Mouse (Mus musculus) myocyte (in vitro differentiated cells): ENCODE measurements around the gene Ppil3. TPM values are rescaled to one million over a fixed set of nuclear protein-coding genes. Genes with fewer than 3 reads are reported as not detected.

ENCODE experiments used
- H3K27me3 ChIP-seq: one replicate; pipeline ENCODE4 v1.6.1; 2011; ENCODE audit not compliant: control insufficient read depth, insufficient read depth, insufficient read length
- H3K36me3 ChIP-seq: one replicate; pipeline ENCODE4 v1.6.1; 2011; ENCODE audit not compliant: control insufficient read depth, insufficient read depth
- H3K4me2 ChIP-seq: one replicate; pipeline ENCODE4 v1.6.1; 2011; ENCODE audit warnings: low read depth, control low read depth
- H3K4me3 ChIP-seq: one replicate; pipeline ENCODE4 v1.5.1; 2011; ENCODE audit warnings: mild to moderate bottlenecking, control low read depth, moderate library complexity
- H3K79me2 ChIP-seq: one replicate; pipeline ENCODE4 v1.6.1; 2011; ENCODE audit not compliant: control insufficient read depth, insufficient read depth
- H3ac ChIP-seq: one replicate; pipeline ENCODE4 v1.6.1; 2011; ENCODE audit not compliant: control insufficient read depth, insufficient read length
- CEBPB ChIP-seq: IDR thresholded peaks from 2 replicates; pipeline ENCODE4 v1.6.1; 2011; ENCODE audit warnings: mild to moderate bottlenecking, moderate library complexity; ENCODE audit not compliant: poor library complexity, insufficient read depth, severe bottlenecking
- E2F4 ChIP-seq: IDR thresholded peaks from one replicate; pipeline ENCODE4 v1.6.1; 2011; ENCODE audit warnings: mild to moderate bottlenecking, control low read depth, moderate library complexity; ENCODE audit not compliant: insufficient read depth
- MAX ChIP-seq: IDR thresholded peaks from one replicate; pipeline ENCODE4 v1.6.1; 2011; ENCODE audit warnings: low read depth, mild to moderate bottlenecking, control low read depth
- MYOD1 ChIP-seq, 3 experiments: IDR thresholded peaks; one replicate each; pipeline ENCODE4 v1.6.1; 2011; ENCODE audit warnings: control low read depth in 2 of 3, low read depth in 2 of 3, mild to moderate bottlenecking in 2 of 3, moderate library complexity in 1 of 3; ENCODE audit not compliant: insufficient read length in 2 of 3, control insufficient read depth in 1 of 3
- MYOG ChIP-seq, 3 experiments: IDR thresholded peaks; one replicate each; pipeline ENCODE4 v1.6.1; 2011; ENCODE audit warnings: control low read depth in 2 of 3, low read depth in 2 of 3, mild to moderate bottlenecking in 2 of 3; ENCODE audit not compliant: insufficient read length in 2 of 3, control insufficient read depth in 1 of 3, insufficient read depth in 1 of 3
- POLR2A ChIP-seq: IDR thresholded peaks from one replicate; pipeline ENCODE4 v1.6.1; 2011; ENCODE audit warnings: low read depth, mild to moderate bottlenecking, control low read depth, moderate library complexity; ENCODE audit not compliant: insufficient read length
- POLR2AphosphoS2 ChIP-seq: IDR thresholded peaks from one replicate; pipeline ENCODE4 v1.6.1; 2011; ENCODE audit warnings: low read depth, control low read depth; ENCODE audit not compliant: insufficient read length
- REST ChIP-seq: IDR thresholded peaks from one replicate; pipeline ENCODE4 v1.6.1; 2011; ENCODE audit warnings: mild to moderate bottlenecking, control low read depth, moderate library complexity; ENCODE audit not compliant: insufficient read depth, insufficient read length
- SRF ChIP-seq: IDR thresholded peaks from one replicate; pipeline ENCODE4 v1.6.1; 2011; ENCODE audit warnings: low read depth; ENCODE audit not compliant: control insufficient read depth, insufficient read length
- TCF12 ChIP-seq: IDR thresholded peaks from one replicate; pipeline ENCODE4 v1.6.1; 2011; ENCODE audit warnings: mild to moderate bottlenecking, control low read depth; ENCODE audit not compliant: poor library complexity, insufficient read depth, severe bottlenecking
- TCF3 ChIP-seq: IDR thresholded peaks from one replicate; pipeline ENCODE4 v1.6.1; 2011; ENCODE audit warnings: low read depth, control low read depth; ENCODE audit not compliant: insufficient read length
- USF1 ChIP-seq: IDR thresholded peaks from one replicate; pipeline ENCODE4 v1.6.1; 2011; ENCODE audit warnings: low read depth, mild to moderate bottlenecking, control low read depth, moderate library complexity
- polyA plus RNA-seq: library from polyadenylated mRNA; unstranded; fragments of >200 nt; fragmentation: generic; extraction: Trizol; gene quantifications from one replicate; pipeline ENCODE4 v1.2.1, GENCODE M21; 2012; ENCODE audit warnings: missing spikeins

Ppil3 gene
- 45.8 TPM for polyA plus RNA-seq

DNA sequence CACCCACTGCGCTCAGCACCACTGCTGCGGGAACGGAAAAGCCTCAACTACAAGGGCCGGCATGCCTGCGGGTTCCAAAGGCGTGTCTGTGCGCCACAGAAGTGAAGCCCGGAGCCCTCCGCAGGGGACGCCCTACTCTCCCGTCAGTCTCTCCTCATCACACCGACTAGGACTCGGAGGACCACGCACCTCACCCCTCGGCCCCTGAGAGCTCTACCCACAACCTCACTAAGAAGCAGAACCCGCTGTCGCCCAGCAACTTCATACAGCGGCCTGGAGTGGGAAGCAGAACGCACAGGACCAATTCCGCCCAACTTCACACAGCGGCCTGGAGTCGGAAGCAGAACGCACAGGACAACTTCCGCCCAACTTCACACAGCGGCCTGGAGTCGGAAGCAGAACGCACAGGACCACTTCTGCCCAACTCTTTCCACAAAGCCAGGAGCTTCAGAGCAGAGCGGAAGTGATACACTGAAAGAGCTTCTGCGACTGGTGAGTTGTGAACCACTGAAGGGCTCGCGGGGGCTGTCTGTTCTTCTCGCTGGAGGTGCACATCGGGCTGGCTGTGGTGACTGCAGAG, at the start of gene Ppil3, which contains the start of gene Nif3l1:
Ppil3 (minus strand) TSS at position 344 of the 580 bp plus-strand sequence.
Nif3l1 (plus strand) TSS at position 9 of the 580 bp plus-strand sequence.
- peak within 1 kb of the TSS; percentile 64 for H3ac ChIP-seq
- TF ChIP-seq MYOD1 (IDR thresholded peaks at IDR 0.05; ENCODE audit: control insufficient read depth in 1 of 3, insufficient read length in 2 of 3, low read depth in 2 of 3) (peak in 1 of 3 experiments; percentile 17), POLR2AphosphoS2 (peak; percentile 68), MAX (no peak), MYOG (IDR thresholded peaks at IDR 0.05; ENCODE audit: control insufficient read depth in 1 of 3, insufficient read depth in 1 of 3, insufficient read length in 2 of 3, low read depth in 2 of 3) (peak in 1 of 3 experiments; percentile 31), POLR2A (peak; percentile 57)
- peaks cover 42% of the 10 kb centered on the region for H3K79me2 ChIP-seq
- no peaks in the 10 kb centered on the region for H3K27me3 ChIP-seq
- peak within 1 kb of the TSS; percentile 93 for H3K4me3 ChIP-seq
- peaks cover 8% of the 10 kb centered on the region for H3K36me3 ChIP-seq
- H3K4me2 ChIP-seq: peak within 1 kb of the TSS; percentile 85

DNA sequence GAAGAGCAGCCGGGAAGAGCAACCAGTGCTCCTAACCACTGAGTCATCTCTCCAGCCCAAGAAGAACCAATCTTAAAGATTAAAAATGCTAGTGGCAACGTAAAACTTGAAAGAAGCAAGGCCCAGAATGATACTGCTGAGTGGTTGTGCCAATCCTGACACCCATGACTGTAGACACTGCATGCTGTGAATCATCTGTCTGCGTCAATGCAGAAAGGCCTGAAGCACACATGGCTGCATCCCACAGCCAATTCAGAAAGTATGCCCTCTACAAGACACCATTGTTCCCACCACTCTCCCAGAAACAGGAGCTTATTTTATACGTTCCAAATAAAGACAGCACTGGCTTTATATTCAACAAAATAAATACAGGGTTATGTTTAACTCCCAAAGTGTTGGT, 37.4 kb upstream of the Ppil3 start:
- Histone ChIP-seq H3K36me3 (peaks cover 34% of the 10 kb centered on the region), H3K79me2 (no peaks in the 10 kb centered on the region), H3K4me3 (no peak overlapping the region), H3ac (no peak overlapping the region), H3K4me2 (no peak overlapping the region), H3K27me3 (no peaks in the 10 kb centered on the region)
- TF ChIP-seq USF1 (no peak), TCF12 (no peak), E2F4 (no peak), SRF (no peak), CEBPB (no peak), POLR2AphosphoS2 (no peak), TCF3 (no peak), MAX (no peak), REST (no peak), MYOD1 (IDR thresholded peaks at IDR 0.05; ENCODE audit: control insufficient read depth in 1 of 3, insufficient read length in 2 of 3, low read depth in 2 of 3) (no peak), MYOG (IDR thresholded peaks at IDR 0.05; ENCODE audit: control insufficient read depth in 1 of 3, insufficient read depth in 1 of 3, insufficient read length in 2 of 3, low read depth in 2 of 3) (no peak), POLR2A (no peak)

DNA sequence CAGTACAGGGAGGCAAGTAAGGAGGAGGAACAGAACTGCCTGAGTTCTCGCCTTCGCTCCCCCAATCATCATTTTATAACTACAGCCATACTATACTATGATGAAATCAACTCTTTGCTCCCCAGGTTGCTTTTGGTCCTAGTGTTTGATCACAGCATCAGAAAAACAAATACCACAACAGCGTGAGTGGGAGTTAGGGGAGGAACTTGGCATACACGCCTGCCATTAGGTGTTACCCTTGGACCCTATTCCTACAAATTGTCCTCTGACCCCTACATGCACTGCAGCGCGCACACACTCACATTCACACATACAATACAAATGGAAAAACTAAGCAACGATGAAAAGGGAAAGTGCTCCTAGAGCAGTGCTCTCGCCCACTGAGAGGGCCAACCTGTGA, 30.4 kb upstream of the Ppil3 start:
- TF ChIP-seq CEBPB (no peak), USF1 (no peak), POLR2A (no peak), MYOD1 (IDR thresholded peaks at IDR 0.05; ENCODE audit: control insufficient read depth in 1 of 3, insufficient read length in 2 of 3, low read depth in 2 of 3) (no peak), MYOG (IDR thresholded peaks at IDR 0.05; ENCODE audit: control insufficient read depth in 1 of 3, insufficient read depth in 1 of 3, insufficient read length in 2 of 3, low read depth in 2 of 3) (no peak), TCF3 (no peak), TCF12 (no peak), MAX (no peak), E2F4 (no peak), SRF (no peak), POLR2AphosphoS2 (no peak), REST (no peak)
- Histone ChIP-seq H3K36me3 (peaks cover 55% of the 10 kb centered on the region), H3K27me3 (no peaks in the 10 kb centered on the region), H3K4me2 (no peak overlapping the region), H3K4me3 (no peak overlapping the region), H3ac (no peak overlapping the region), H3K79me2 (no peaks in the 10 kb centered on the region)

DNA sequence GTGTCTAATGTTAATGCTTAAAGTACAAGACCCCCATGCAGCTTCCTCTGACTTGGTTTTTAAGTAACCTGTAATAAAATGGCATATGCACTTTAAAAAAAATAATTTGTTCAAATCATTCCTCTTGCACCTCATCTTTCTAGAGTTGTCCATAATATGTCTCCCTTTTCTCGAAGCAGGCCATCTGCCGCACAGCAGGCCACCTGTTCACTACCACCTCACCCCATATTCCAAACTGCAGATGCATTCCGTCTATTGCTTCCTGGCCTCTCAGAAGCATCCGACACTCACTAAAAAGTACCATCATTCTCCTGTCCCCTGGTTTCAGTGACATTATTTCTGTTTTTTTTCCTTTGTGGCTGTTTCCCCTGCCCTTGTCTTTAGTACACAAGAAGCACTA, 20.3 kb upstream of the Ppil3 start:
- TF ChIP-seq REST (no peak), TCF12 (no peak), TCF3 (no peak), POLR2A (no peak), MYOD1 (IDR thresholded peaks at IDR 0.05; ENCODE audit: control insufficient read depth in 1 of 3, insufficient read length in 2 of 3, low read depth in 2 of 3) (no peak), SRF (no peak), CEBPB (no peak), MAX (no peak), E2F4 (no peak), POLR2AphosphoS2 (no peak), USF1 (no peak)
- Histone ChIP-seq H3K79me2 (no peaks in the 10 kb centered on the region), H3K4me3 (no peak overlapping the region), H3K27me3 (no peaks in the 10 kb centered on the region), H3K36me3 (peaks cover 48% of the 10 kb centered on the region), H3ac (no peak overlapping the region), H3K4me2 (no peak overlapping the region)

DNA sequence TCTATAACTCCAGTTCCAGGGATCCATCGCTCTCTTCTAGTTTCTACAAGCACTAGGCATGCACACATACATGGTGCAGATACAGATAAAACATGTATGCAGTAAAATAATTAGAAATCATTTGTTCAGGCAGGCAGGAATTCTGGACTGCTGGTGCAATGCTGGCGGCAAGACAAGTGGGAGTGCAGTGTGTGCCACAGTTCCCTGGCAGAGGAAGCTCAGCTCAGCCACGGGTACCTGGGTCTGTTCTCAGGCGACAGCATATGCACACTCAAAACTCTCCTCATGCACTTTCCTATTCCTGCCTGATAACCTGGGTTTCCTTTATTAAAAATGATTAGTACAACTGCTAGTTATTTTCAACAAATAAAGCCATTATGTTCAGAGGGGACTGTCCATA, 19.8 kb upstream of the Ppil3 start:
- no peaks in the 10 kb centered on the region for H3K79me2 ChIP-seq
- H3K36me3 ChIP-seq: peaks cover 49% of the 10 kb centered on the region
- TF ChIP-seq TCF3 (no peak), MYOG (IDR thresholded peaks at IDR 0.05; ENCODE audit: control insufficient read depth in 1 of 3, insufficient read depth in 1 of 3, insufficient read length in 2 of 3, low read depth in 2 of 3) (no peak), POLR2AphosphoS2 (no peak), TCF12 (no peak), POLR2A (no peak), MAX (no peak)
- no peak overlapping the region for H3ac ChIP-seq
- H3K27me3 ChIP-seq: no peaks in the 10 kb centered on the region
- H3K4me2 ChIP-seq: no peak overlapping the region
- H3K4me3 ChIP-seq: no peak overlapping the region
